Mouse (Mus musculus): ENCODE measurements around the gene Olfr211. TPM values are rescaled to one million over a fixed set of nuclear protein-coding genes. Genes with fewer than 3 reads are reported as not detected.

Olfr211 gene
- total RNA-seq, 4 experiments from 2014 or later: not detected

Other genes with a start within 250 kb of the Olfr211 start
- under 1 TPM; 0.16 to 0.88 (median 0.58) TPM for gene Zfand4, start 224.9 kb upstream of the Olfr211 start, total RNA-seq (2022)
- gene March8, start 151.1 kb upstream of the Olfr211 start, total RNA-seq (2022): 10 to 100 TPM; 24.6 to 36.1 (median 30.6) TPM
- under 1 TPM; 0.87 to 0.94 (median 0.91) TPM for gene Alox5, start 27.9 kb upstream of the Olfr211 start, total RNA-seq (2022)
- under 1 TPM in 1 of 4 experiments, not detected in 3; 0.10 TPM for gene Olfr212, start 17.4 kb downstream of the Olfr211 start, total RNA-seq (2022)
- gene Olfr213, start 49.4 kb downstream of the Olfr211 start, total RNA-seq (2022): not detected
- 1 to 10 TPM in 3 of 4 experiments, under 1 TPM in 1; 0.89 to 2.2 (median 1.4) TPM for gene Gm5580, start 62.0 kb downstream of the Olfr211 start, total RNA-seq (2022)
- not detected for gene Olfr214, start 65.1 kb downstream of the Olfr211 start, total RNA-seq (2022)
- not detected for gene Olfr215, start 95.1 kb downstream of the Olfr211 start, total RNA-seq (2022)
- 1 to 10 TPM; 5.9 to 7.9 (median 7.2) TPM for gene Zfp422, start 139.9 kb downstream of the Olfr211 start, total RNA-seq (2022)
- gene Depp1, start 161.5 kb downstream of the Olfr211 start, total RNA-seq (2022): 10 to 100 TPM in 1 of 4 experiments, 1 to 10 TPM in 3; 3.5 to 31.5 (median 5.1) TPM
- 1 to 10 TPM; 1.1 to 1.7 (median 1.1) TPM for gene Rassf4, start 184.9 kb downstream of the Olfr211 start, total RNA-seq (2022)
- gene Tmem72, start 227.8 kb downstream of the Olfr211 start, total RNA-seq (2022): under 1 TPM in 2 of 4 experiments, not detected in 2; 0.02 to 0.03 TPM